Mouse (Mus musculus): ENCODE measurements around the gene Nt5dc1.
"Not testable (repeated sequence)": the region's sequence is repeated elsewhere in the genome, so short reads cannot be mapped to it uniquely, and the experiment has no call there.

The Nt5dc1 gene

GRCm38 (mm10) chr10:34309915-34310685, 108.3 kb downstream of the Nt5dc1 start:
- DNase-seq: no peak

DNA sequence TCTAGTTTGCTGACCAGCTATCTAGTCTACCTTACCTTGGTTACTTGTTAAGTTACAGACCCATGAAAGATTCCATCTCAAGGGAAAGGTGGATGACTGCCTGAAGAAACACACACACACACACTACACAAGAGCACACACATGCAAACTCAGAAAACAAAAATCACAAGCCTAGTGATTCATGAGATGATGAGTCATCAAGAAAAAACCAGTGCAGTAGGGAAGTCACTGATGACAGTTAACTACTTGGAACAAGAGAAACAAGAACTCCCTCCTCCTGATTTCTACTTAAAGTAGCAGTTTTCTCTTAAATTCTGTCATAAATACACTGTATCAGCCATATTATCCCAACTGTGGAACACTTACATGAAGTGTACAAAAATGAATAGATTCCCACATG, 111.3 kb downstream of the Nt5dc1 start:
- DNase-seq: no peak

DNA sequence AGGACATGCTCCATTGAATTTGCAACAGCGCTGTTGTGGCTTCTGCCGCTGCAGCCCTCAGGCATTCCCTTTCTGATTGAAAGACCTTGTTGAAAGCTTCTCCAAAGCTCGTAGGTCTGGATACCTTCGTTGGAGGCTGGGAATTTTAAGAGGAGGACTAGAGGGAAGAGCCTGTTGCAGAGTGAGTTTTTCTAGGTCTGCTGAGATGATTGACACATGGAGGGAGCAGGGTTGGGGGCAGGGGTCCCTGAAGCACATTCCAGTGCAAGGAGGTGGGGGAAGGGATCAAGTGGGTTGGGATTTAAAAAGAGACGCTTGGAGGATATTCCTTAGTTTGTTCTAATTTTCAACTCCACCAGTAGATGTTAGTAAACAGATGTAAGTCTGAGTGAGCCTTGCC, 118.0 kb downstream of the Nt5dc1 start:
- no peak for DNase-seq

DNA sequence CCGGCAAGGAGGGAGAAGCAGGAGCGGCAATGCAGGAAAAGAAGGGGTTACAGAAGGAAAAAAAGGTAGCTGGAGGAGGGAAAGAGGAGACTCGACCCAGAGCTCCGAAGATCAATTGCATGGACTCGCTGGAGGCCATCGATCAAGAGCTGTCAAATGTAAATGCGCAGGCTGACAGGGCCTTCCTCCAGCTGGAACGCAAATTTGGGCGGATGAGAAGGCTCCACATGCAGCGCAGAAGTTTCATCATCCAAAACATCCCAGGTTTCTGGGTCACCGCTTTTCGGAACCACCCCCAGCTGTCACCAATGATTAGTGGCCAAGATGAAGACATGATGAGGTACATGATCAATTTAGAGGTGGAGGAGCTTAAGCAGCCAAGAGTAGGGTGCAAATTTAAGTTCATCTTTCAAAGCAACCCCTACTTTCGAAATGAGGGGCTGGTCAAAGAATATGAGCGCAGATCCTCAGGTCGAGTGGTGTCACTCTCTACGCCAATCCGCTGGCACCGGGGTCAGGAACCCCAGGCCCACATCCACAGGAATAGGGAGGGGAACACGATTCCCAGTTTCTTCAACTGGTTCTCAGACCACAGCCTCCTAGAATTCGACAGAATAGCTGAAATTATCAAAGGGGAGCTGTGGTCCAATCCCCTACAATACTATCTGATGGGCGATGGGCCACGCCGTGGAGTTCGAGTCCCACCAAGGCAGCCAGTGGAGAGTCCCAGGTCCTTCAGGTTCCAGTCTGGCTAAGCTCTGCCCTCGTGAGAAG, 120.2 kb downstream of the Nt5dc1 start:
- DNase-seq: no peak

- DNase-seq: peak; percentile 91 to 93
These were observed 120.9 kb downstream of the Nt5dc1 start, which contains the start of gene Tspyl4 for GRCm38 (mm10) chr10:34297299-34297979. Gene Tspyl4 (plus strand): TSS chr10:34297442.

- DNase-seq: no peak
These were observed 121.4 kb downstream of the Nt5dc1 start for GRCm38 (mm10) chr10:34296911-34297298.

DNA sequence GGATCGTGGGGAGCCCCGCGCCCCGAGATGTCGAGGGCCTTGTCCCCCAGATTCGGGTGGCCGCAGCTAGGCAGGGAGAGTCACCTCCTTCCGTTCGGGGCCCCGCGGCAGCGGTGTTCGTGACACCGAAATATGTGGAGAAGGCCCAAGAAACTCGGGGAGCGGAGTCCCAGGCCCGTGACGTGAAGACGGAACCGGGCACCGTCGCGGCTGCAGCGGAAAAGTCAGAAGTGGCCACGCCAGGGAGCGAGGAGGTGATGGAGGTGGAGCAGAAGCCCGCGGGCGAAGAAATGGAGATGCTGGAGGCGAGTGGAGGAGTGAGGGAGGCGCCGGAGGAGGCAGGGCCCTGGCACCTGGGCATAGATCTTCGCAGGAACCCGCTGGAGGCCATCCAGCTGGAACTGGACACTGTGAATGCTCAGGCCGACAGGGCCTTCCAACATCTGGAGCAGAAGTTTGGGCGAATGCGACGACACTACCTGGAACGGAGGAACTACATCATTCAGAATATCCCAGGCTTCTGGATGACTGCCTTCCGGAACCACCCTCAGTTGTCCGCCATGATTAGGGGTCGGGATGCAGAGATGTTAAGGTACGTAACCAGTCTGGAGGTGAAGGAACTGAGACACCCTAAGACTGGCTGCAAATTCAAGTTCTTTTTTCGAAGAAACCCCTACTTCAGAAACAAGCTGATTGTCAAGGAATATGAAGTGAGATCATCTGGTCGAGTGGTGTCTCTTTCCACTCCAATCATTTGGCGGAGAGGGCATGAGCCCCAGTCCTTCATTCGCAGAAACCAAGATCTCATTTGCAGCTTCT, 135.7 kb downstream of the Nt5dc1 start:
- DNase-seq: peak; percentile 63 to 81

- DNase-seq: peak; percentile 97 to 98
These were observed 136.4 kb downstream of the Nt5dc1 start, which contains the start of gene Tspyl1 for GRCm38 (mm10) chr10:34281962-34282388. Gene Tspyl1 (plus strand): TSS chr10:34282190.

- no peak for DNase-seq
These were observed 137.0 kb downstream of the Nt5dc1 start for GRCm38 (mm10) chr10:34281211-34281961.

DNA sequence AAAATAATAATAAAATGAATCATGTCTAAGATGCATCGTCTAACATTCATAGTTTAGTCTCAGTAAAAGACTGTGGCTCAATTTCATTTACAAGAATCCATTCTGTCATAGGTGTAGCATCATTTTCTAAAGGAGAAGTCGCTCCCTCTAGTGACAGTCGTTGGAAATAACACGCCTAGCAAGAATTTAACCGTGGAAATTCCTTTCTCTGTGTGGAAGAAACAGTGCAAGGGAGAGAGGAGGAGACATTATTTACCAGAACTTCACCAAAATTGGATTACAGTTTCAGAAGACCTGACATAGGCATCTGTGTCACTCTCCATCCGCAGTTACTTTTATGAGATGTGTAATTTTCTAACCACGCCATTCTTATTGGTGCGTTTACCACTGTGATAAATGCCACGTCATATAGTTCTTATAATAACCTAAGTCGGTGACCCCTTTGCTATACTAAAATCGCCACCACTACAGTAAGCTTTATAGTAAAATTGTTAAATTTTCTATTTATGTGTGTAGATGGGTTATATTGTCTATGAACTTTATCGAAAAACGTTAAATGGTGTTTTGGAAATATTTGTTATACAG, 137.7 kb downstream of the Nt5dc1 start:
- DNase-seq: peak; percentile 53 to 58

- no peak for DNase-seq
These were observed 146.7 kb downstream of the Nt5dc1 start for GRCm38 (mm10) chr10:34271681-34272080.

DNA sequence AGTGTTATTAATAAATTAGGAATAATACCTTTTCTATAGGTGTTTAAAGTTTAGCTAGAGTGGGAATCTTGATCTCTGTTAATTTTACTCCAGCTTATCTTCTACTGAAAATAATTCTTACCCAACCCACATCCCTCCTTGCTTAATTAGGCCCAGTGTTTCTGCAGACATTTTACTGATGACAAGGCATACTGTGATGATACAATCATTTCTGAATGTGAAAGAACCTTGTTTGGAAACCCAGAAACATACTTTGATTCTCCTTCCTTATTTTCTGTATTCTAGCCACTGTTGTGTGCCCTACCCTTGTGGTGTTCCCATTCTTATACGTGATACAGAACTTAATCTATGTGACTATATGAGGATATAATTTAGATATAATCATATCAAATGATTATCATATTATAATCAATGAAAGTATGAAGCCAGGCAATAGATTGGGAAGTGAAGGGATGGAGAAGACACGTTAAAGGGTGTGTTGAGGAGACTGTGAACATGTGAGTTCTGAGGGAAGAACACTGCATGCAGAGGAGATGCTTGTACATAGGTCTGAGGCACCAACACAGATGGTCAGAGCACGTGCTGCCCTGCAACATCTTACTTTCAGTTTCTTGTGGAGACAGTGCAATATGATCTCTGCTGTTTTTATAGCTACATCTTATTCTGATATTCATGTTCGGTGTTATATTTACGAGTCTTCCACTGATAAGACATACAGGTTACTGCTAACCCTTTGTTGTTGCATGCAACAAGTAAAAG, 150.9 kb downstream of the Nt5dc1 start:
- DNase-seq: no peak

GRCm38 (mm10) chr10:34265106-34265505, 153.2 kb downstream of the Nt5dc1 start:
- DNase-seq: no peak

DNA sequence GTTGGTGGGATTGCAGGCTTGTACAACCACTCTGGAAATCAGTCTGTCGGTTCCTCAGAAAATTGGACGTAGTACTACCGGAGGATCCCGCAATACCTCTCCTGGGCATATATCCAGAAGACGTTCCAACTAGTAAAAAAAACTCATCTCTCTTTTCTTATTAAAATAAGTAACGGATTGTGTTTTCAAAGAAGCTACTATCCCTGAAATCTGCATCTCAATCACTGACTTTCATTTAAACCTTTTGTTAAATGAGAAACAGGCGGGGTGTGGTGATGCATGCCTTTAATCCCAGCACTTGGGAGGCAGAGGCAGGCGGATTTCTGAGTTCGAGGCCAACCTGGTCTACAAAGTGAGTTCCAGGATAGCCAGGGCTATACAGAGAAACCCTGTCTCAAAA, 165.5 kb downstream of the Nt5dc1 start:
- not testable (repeated sequence) for DNase-seq

GRCm38 (mm10) chr10:34249594-34249993, 168.8 kb downstream of the Nt5dc1 start:
- DNase-seq: no peak

DNA sequence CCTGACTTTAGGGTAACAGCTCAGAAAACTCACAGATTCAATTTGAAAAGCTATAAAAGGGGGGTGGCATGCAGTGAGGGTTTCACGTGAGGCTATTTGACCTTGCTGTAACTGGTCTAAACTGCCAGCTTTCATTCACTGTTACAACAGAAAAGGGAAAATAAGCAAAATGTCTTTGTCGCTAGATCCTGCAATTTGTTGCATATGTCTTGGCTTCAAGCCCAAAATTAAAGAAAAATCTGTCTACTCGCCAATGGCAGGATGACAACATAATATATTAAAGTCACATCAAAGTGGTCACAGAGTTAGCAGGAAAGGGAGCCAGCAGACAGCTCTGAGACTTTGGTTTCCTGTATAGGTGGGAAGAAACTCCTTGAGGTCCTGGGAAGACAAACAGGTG, 170.6 kb downstream of the Nt5dc1 start:
- DNase-seq: no peak

DNA sequence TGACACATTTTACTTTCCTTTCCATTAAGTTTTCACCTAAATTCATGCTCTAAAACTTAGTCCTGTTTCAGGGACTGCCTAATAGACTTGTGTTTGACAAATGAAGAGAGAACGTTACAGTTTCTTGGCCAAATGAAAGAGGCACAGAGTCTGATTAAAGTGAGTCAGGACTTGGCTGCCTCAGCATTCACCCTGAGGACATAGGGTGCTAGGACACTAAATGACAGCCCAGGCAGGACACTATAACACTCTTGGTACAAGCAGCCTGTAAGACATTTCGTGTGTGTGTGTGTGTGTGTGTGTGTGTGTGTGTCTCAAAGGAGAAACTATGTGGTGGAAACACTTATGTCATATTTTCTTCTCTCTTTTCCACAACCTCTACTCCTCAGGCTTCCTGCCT, 172.2 kb downstream of the Nt5dc1 start:
- DNase-seq: no peak

DNA sequence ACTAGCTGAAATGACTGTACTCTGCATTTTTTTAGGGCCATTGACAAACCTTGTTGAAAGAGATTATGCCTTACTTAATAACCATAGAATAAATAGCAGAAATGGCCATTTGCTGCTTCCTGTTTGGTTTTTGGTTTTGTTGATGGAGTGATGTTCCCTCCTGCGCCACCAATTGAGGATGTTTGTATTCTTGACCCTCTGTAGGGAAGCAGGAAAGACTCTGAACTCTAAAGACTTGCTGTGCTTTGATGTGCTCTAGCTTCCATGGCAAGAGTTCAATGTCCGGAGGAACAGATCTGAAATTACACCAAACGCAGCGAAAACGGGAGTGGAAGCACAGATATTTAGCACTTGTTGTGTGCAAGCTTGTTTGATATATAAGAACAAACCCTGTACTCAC, 173.6 kb downstream of the Nt5dc1 start:
- DNase-seq: no peak

GRCm38 (mm10) chr10:34238536-34238935, 179.8 kb downstream of the Nt5dc1 start:
- DNase-seq: no peak
